Mouse (Mus musculus) ES-E14 (cell line): ENCODE data around the gene Slc16a3. TPM values are rescaled to one million over a fixed set of nuclear protein-coding genes. Genes with fewer than 3 reads are reported as not detected.

Source experiments
- DNase-seq: peaks from one replicate; pipeline ENCODE4 v3.0.0-alpha.2; 2013; ENCODE audit warnings: low read depth, low spot score
- H3K27ac ChIP-seq: 2 replicates; pipeline ENCODE4 v1.5.1; 2012; ENCODE audit warnings: low read depth, mild to moderate bottlenecking, low read length, moderate library complexity, mixed read lengths; ENCODE audit not compliant: poor library complexity, insufficient read depth, severe bottlenecking
- H3K36me3 ChIP-seq: 2 replicates; pipeline ENCODE4 v1.6.1; 2012; ENCODE audit warnings: mild to moderate bottlenecking, low read length, moderate library complexity, mixed read lengths; ENCODE audit not compliant: control insufficient read depth, poor library complexity, insufficient read depth, severe bottlenecking
- H3K4me1 ChIP-seq, 2 experiments: fragments of 150-350 bp in 1 of 2; sonication (generic) in 1 of 2; 2 replicates each; pipeline ENCODE4 v1.6.1; 2012; ENCODE audit warnings: low read length in 2 of 2, mild to moderate bottlenecking in 1 of 2, mixed read lengths in 1 of 2; ENCODE audit not compliant: control insufficient read depth in 2 of 2, insufficient read depth in 2 of 2, poor library complexity in 1 of 2
- H3K4me3 ChIP-seq, 2 experiments: fragments of 150-350 bp in 1 of 2; sonication (generic) in 1 of 2; 2 replicates each; pipeline ENCODE4 v1.5.1; 2012; ENCODE audit warnings: low read length in 2 of 2, low read depth in 1 of 2, mild to moderate bottlenecking in 1 of 2, mixed read lengths in 1 of 2; ENCODE audit not compliant: insufficient read depth in 1 of 2, poor library complexity in 1 of 2, severe bottlenecking in 1 of 2
- H3K9ac ChIP-seq: 2 replicates; pipeline ENCODE4 v1.6.1; 2012; ENCODE audit warnings: low read depth, mild to moderate bottlenecking, low read length, mixed read lengths; ENCODE audit not compliant: poor library complexity, insufficient read depth, severe bottlenecking
- H3K9me3 ChIP-seq: fragments of 150-350 bp; sonication (generic); 2 replicates; pipeline ENCODE4 v1.6.1; 2012; ENCODE audit warnings: low read depth, mild to moderate bottlenecking, low read length; ENCODE audit not compliant: control insufficient read depth, insufficient read depth
- CHD2 ChIP-seq: IDR thresholded peaks from 2 replicates; pipeline ENCODE4 v1.6.1; 2014; ENCODE audit warnings: mild to moderate bottlenecking, low read depth, low read length, inconsistent platforms
- HCFC1 ChIP-seq: IDR thresholded peaks from 2 replicates; pipeline ENCODE4 v1.6.1; 2012; ENCODE audit warnings: low read length, inconsistent platforms, borderline replicate concordance; ENCODE audit not compliant: insufficient read depth
- MAFK ChIP-seq: IDR thresholded peaks from 2 replicates; pipeline ENCODE4 v1.6.1; 2014; ENCODE audit warnings: mild to moderate bottlenecking, low read depth, low read length, inconsistent platforms; ENCODE audit not compliant: insufficient read depth
- ZC3H11A ChIP-seq: IDR thresholded peaks from 2 replicates; pipeline ENCODE4 v1.6.1; 2012; ENCODE audit warnings: low read depth, mild to moderate bottlenecking, inconsistent platforms, low read length, borderline replicate concordance
- ZNF384 ChIP-seq: IDR thresholded peaks from 2 replicates; pipeline ENCODE4 v1.6.1; 2012; ENCODE audit warnings: low read depth, low read length, inconsistent platforms
- in situ Hi-C, 2 experiments: fragments of 600-800 bp; cut with MboI; formaldehyde crosslinking; loops; one replicate each; pipeline ENCODE4 v1.15.1; 2025; ENCODE audit warnings: low sequenced_read_pairs in 2 of 2, inconsistent platforms in 1 of 2; ENCODE audit not compliant: unreplicated experiment in 2 of 2
- total RNA-seq: library from RNA; depleted of rRNA; stranded (reverse); fragments of 300-350 nt; gene quantifications from 2 replicates; pipeline ENCODE4 v1.2.3, GENCODE M21; 2012; rRNA removed

Slc16a3 gene
- total RNA-seq, 1 experiment = 261 TPM

- Histone ChIP-seq H3K9ac (no peak overlapping the region), H3K4me1 (no peaks in the 10 kb centered on the region; a peak in 1 of 4 replicates), H3K4me3 (no peak overlapping the region), H3K36me3 (no peaks in the 10 kb centered on the region), H3K9me3 (no peaks in the 10 kb centered on the region), H3K27ac (no peak overlapping the region)
- in situ Hi-C loops = no loop called here
- no peak for DNase-seq
- TF ChIP-seq ZNF384 (no peak), ZC3H11A (no peak), HCFC1 (no peak), MAFK (no peak), CHD2 (no peak)
These were observed 57.9 kb downstream of the Slc16a3 start for GRCm38 (mm10) chr11:121006184-121006583.

GRCm38 (mm10) chr11:121010044-121010755 is 61.9 kb downstream of the Slc16a3 start:
- Histone ChIP-seq H3K9ac (no peak overlapping the region), H3K27ac (no peak overlapping the region), H3K36me3 (no peaks in the 10 kb centered on the region), H3K9me3 (no peaks in the 10 kb centered on the region), H3K4me3 (no peak overlapping the region), H3K4me1 (no peaks in the 10 kb centered on the region)
- no peak for DNase-seq
- in situ Hi-C loops = no loop called here
- TF ChIP-seq ZNF384 (no peak), MAFK (no peak), CHD2 (no peak), ZC3H11A (no peak), HCFC1 (no peak)

Other genes starting within 250 kb of the Slc16a3 start
- gene Cenpx, start 234.7 kb upstream of the Slc16a3 start, total RNA-seq = 53.9 TPM in 2 replicates
- 30.3 and 65.0 TPM in 2 replicates for gene Lrrc45, start 234.6 kb upstream of the Slc16a3 start, total RNA-seq
- gene Rac3, start 227.0 kb upstream of the Slc16a3 start, total RNA-seq = 20.1 and 34.3 TPM in 2 replicates
- gene Dcxr, start 221.2 kb upstream of the Slc16a3 start, total RNA-seq = 43.6 and 66.6 TPM in 2 replicates
- not detected in 2 replicates for gene Cbr2, start 216.4 kb upstream of the Slc16a3 start, total RNA-seq
- 184 and 244 TPM in 2 replicates for gene Hmga1b, start 185.7 kb upstream of the Slc16a3 start, total RNA-seq
- gene Rfng, start 164.3 kb upstream of the Slc16a3 start, total RNA-seq = 18.8 and 28.6 TPM in 2 replicates
- gene Gps1, start 164.2 kb upstream of the Slc16a3 start, total RNA-seq = 289 and 378 TPM in 2 replicates
- gene Dus1l, start 152.1 kb upstream of the Slc16a3 start, total RNA-seq = 101 and 124 TPM in 2 replicates
- 210 and 251 TPM in 2 replicates for gene Fasn, start 123.9 kb upstream of the Slc16a3 start, total RNA-seq
- 1.8 and 3.0 TPM in 2 replicates for gene Ccdc57, start 15.6 kb upstream of the Slc16a3 start, total RNA-seq
- 50.8 and 60.7 TPM in 2 replicates for gene Csnk1d, start 42.9 kb downstream of the Slc16a3 start, total RNA-seq
- 0.27 and 0.63 TPM in 2 replicates for gene Cd7, start 90.9 kb downstream of the Slc16a3 start, total RNA-seq
- gene Sectm1b, start 115.1 kb downstream of the Slc16a3 start, total RNA-seq = not detected in 2 replicates
- not detected in 2 replicates for gene Sectm1a, start 132.7 kb downstream of the Slc16a3 start, total RNA-seq
- 2.9 and 6.5 TPM in 2 replicates for gene Tex19.2, start 170.2 kb downstream of the Slc16a3 start, total RNA-seq
- 96.7 and 193 TPM in 2 replicates for gene Tex19.1, start 197.7 kb downstream of the Slc16a3 start, total RNA-seq
- gene Uts2r, start 211.8 kb downstream of the Slc16a3 start, total RNA-seq = 0.26 and 0.80 TPM in 2 replicates